Mouse (Mus musculus): Measurements from ENCODE around the gene 9130204L05Rik. TPM values are rescaled to one million over a fixed set of nuclear protein-coding genes. Genes with fewer than 3 reads are reported as not detected.

9130204L05Rik gene
- polyA plus RNA-seq (2015; fragmentation: Nextera tagmentation; extraction: Ambion mirVana): not detected in 2 replicates

- Histone ChIP-seq H3K9me3 (ENCODE audit: control insufficient read depth, low read length) (peaks cover 4% of the 10 kb centered on the region; the same call in 1 of the 2 replicates), H3K4me2 (ENCODE audit: low read length) (no peak within 1 kb of the TSS), H3K4me1 (replicated peaks; ENCODE audit: control insufficient read depth, insufficient read depth, low read length) (no peaks in the 10 kb centered on the region), H3K9ac (replicated peaks; ENCODE audit: low read depth, low read length) (no peak within 1 kb of the TSS), H3K27me3 (replicated peaks; ENCODE audit: control insufficient read depth, insufficient read depth, low read length) (no peaks in the 10 kb centered on the region), H3K36me3 (ENCODE audit: control insufficient read depth, insufficient read depth) (no peaks in the 10 kb centered on the region), H3K27ac (ENCODE audit: low read length) (no peak within 1 kb of the TSS), H3K4me3 (replicated peaks; ENCODE audit: low read length) (no peak within 1 kb of the TSS)
- no peak for ATAC-seq
- WGBS: 62% methylated on average over 2 of the region's 2 CpGs
Observed at GRCm38 (mm10) chr3:91090703-91091102, at the start of gene 9130204L05Rik. Gene 9130204L05Rik, minus strand, starts transcription at chr3:91090803.

- Histone ChIP-seq H3K36me3 (ENCODE audit: control insufficient read depth, insufficient read depth) (no peaks in the 10 kb centered on the region), H3K9ac (replicated peaks; ENCODE audit: low read depth, low read length) (no peak overlapping the region), H3K27ac (ENCODE audit: low read length) (no peak overlapping the region), H3K4me3 (replicated peaks; ENCODE audit: low read length) (no peak overlapping the region), H3K4me2 (ENCODE audit: low read length) (no peak overlapping the region), H3K9me3 (ENCODE audit: control insufficient read depth, low read length) (no peaks in the 10 kb centered on the region), H3K4me1 (replicated peaks; ENCODE audit: control insufficient read depth, insufficient read depth, low read length) (no peaks in the 10 kb centered on the region), H3K27me3 (replicated peaks; ENCODE audit: control insufficient read depth, insufficient read depth, low read length) (no peaks in the 10 kb centered on the region)
- ATAC-seq: no peak
Observed at GRCm38 (mm10) chr3:91108696-91109095, 18.1 kb upstream of the 9130204L05Rik start.

DNA sequence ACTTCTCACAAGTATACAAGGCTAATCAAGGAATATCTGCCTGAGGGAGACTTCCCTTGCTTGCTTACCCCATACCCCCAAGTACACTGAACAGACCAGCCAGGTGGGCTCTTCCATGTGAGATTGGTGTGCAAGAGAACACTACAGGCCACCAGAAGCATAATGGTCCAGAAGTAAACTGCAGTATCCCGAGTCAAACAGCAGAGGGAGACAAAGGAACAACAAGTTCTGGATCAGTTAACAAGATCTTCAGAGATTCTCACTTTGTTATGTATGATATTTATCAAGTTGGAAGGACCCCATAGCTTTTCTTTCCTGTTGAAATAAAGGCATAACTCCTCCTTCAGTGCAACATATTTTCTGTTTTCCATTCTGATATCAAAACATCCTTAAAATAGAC is 31.4 kb downstream of the 9130204L05Rik start:
- WGBS: 0% methylated on average over 1 of the region's 1 CpGs
- Histone ChIP-seq H3K9me3 (ENCODE audit: control insufficient read depth, low read length) (no peaks in the 10 kb centered on the region), H3K36me3 (ENCODE audit: control insufficient read depth, insufficient read depth) (no peaks in the 10 kb centered on the region)

GRCm38 (mm10) chr3:91052654-91053053 is 37.9 kb downstream of the 9130204L05Rik start:
- H3K4me2 ChIP-seq (ENCODE audit: low read length): no peak overlapping the region
- no peaks in the 10 kb centered on the region for H3K36me3 ChIP-seq (ENCODE audit: control insufficient read depth, insufficient read depth)
- no peak overlapping the region for H3K4me3 ChIP-seq (replicated peaks; ENCODE audit: low read length)
- H3K27ac ChIP-seq (ENCODE audit: low read length): no peak overlapping the region
- no peaks in the 10 kb centered on the region for H3K4me1 ChIP-seq (replicated peaks; ENCODE audit: control insufficient read depth, insufficient read depth, low read length)
- ATAC-seq: no peak
- H3K9ac ChIP-seq (replicated peaks; ENCODE audit: low read depth, low read length): no peak overlapping the region
- H3K27me3 ChIP-seq (replicated peaks; ENCODE audit: control insufficient read depth, insufficient read depth, low read length): no peaks in the 10 kb centered on the region
- 13% methylated on average over 1 of the region's 1 CpGs for WGBS
- no peaks in the 10 kb centered on the region for H3K9me3 ChIP-seq (ENCODE audit: control insufficient read depth, low read length)

More for the DNA sequence above, 31.4 kb downstream of the 9130204L05Rik start:
- Histone ChIP-seq H3K27ac (ENCODE audit: low read length) (no peak overlapping the region), H3K4me1 (replicated peaks; ENCODE audit: control insufficient read depth, insufficient read depth, low read length) (no peaks in the 10 kb centered on the region), H3K4me3 (replicated peaks; ENCODE audit: low read length) (no peak overlapping the region), H3K27me3 (replicated peaks; ENCODE audit: control insufficient read depth, insufficient read depth, low read length) (no peaks in the 10 kb centered on the region), H3K9ac (replicated peaks; ENCODE audit: low read depth, low read length) (no peak overlapping the region), H3K4me2 (ENCODE audit: low read length) (no peak overlapping the region)
- ATAC-seq: no peak

Measured in forebrain, embryonic 16.5 days (tissue).